Mouse (Mus musculus) olfactory bulb, adult 2 months (tissue): ENCODE results near the gene P4ha3.

Experiments used
- CTCF ChIP-seq: fragments of 200-500 bp; IDR thresholded peaks from 2 replicates; pipeline ENCODE4 v1.5.1; 2012; ENCODE audit warnings: low read depth, mild to moderate bottlenecking, low read length, moderate library complexity; ENCODE audit not compliant: insufficient read depth
- POLR2A ChIP-seq: fragments of 200-500 bp; IDR thresholded peaks from 2 replicates; pipeline ENCODE4 v1.6.1; 2012; ENCODE audit warnings: mild to moderate bottlenecking, low read depth, low read length, moderate library complexity; ENCODE audit not compliant: insufficient read depth

- TF ChIP-seq CTCF, result no peak
- no peak for TF ChIP-seq POLR2A
Observed at GRCm38 (mm10) chr7:100279803-100280202, 5.5 kb upstream of the P4ha3 start.
